Mouse (Mus musculus) yolk sac, embryonic 10.5 days (tissue): ENCODE data around the gene Atxn10.
A peak's percentile ranks its signal among the peaks of the same experiment; 100 is the strongest.

Experiments
- DNase-seq: peaks from one replicate; pipeline ENCODE4 v3.0.0-alpha.2; 2017; ENCODE audit warnings: low spot score

The Atxn10 gene

DNA sequence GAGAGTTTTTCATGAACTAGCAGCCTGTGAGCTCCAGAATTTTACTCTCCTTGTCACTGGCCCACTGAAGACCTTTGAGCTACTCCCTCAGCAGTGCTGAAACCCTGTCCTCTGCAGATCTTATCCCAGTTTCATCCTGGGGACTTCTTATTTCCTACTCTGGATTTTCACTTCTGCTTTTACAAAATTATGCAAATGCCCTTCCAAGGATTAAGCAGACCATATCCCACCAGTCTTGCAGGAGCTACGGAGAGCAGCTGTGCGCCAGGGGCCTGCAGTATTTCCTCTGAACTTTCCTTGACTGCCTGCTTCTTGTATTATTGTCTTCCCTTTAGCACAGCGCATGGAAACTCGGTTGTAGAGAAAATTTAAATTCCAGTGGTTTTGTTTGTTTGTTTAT, 68.7 kb downstream of the Atxn10 start:
- no peak for DNase-seq

DNA sequence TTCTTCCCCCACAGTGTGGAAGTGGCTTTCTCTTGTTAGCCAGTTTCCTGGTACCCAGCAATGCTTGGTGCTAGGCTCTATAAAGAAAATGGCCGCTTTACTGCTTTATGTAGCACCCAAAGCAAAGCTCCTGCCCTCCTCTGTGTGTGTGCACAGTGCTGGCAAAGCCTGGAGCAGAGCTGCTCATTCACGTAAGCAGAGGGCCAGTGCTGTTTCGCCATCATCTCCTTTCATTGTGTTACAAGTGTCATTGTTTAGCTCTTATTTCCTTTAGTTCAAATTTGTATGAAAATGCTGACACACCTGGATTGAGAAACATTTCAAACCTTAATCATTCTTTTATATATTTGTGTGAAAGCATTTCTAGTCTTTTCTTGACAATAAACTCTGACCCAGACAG, 69.5 kb downstream of the Atxn10 start:
- DNase-seq = no peak

DNA sequence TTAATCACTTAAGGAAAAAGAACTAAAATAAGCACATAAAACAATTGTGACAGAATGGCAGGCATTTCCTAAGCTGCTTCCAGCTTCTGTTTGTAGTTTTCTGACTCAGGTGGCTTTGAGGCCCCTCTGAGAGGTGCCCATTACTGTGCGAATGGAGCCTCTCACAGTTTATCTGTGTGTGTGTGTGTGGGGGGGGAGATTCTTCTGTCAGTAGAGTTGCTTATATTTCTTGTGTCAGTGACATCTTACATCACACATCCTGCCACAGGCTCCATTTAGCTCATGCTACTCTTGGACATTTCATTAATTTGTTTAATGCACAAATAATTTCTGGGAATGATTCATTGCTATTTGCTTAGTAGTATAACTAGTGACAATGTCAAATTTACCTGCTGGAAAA, 70.8 kb downstream of the Atxn10 start:
- DNase-seq = no peak

- DNase-seq = no peak
Measured at GRCm38 (mm10) chr15:85407342-85407741, 71.3 kb downstream of the Atxn10 start.

DNA sequence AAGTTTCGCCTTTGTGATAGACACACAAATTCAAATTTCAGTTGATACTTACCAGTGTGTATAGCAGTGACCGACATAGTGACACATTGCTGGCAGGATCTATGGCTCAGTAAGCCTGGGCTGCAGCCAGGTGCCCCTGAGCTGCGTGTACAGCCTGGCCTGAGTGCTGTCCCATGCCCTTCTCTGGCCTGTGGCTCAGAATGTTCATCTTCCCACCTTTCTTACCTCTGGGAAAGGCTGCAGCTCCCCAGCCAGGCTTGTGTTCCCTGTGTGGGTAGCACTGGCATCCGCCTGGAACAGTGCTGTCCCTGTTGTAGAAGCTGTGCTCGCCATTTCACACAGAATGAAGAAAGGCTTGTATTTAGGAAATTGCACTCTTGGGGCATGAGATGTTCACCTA, 72.7 kb downstream of the Atxn10 start:
- DNase-seq = no peak

DNA sequence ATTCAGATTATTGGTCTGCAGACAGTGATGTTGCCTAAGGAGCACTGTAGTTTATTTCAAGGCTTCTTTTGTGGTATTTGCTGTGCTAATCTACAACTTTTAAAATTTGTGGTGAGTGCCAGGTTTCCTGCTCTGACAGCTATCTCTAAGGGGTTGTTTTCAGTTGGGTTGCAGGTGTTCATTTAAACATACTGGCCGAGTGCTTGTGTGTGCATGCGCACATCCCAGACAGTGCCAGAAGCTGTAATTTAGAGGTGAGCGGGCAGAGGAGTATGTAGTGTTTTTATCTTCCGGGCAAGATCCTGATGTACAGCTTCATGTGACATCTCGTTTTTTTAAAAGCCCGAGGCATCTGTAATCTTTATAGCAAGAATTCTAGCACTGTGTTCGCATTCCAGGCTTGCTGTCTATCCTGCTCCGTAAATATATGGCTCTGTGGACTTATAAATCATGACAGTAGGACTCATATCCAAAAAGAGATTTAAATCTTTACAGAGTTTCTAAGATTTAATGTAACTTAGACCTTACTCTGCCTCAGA, 73.3 kb downstream of the Atxn10 start:
- no peak for DNase-seq

DNA sequence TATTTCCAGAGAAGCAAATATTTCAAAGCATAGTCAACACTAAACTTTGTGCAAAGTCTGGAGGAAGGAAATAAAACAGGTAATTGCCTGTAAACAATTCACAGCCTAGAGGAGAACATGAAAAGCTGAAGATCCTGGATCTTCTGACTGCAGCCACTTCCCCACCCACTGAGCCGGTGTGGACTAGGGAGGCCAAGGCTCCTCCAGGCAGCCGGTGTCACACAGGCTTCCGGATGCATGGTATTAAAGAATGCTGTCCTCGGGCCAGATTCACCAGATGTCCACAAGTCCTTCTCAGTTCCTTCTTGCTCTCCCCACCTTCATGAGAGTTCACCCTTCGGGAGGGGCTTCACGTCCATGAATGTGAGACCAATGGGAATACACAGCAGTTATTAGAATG, 73.8 kb downstream of the Atxn10 start:
- DNase-seq = no peak

DNA sequence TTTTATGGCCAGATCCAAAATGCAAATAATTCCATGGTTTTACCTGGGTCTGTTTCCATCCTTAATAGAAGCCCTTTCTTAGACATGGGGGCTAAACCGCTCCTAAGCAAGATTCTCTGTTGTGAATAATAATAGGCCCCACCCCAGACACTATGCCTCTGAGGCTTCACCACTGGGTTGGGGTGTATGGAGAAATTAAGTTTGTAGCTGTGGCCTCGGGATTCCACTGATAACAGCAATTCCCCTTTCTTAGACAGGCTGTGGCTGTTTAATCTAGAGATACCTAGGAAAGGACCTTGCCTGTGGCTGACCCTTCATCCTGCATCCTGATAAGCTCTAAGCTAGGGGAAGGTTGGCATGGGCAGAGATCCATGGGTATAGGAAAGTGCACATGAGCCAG, 78.6 kb downstream of the Atxn10 start:
- DNase-seq = no peak

GRCm38 (mm10) chr15:85420686-85421085, 84.6 kb downstream of the Atxn10 start:
- DNase-seq = no peak

- DNase-seq = no peak
Measured at GRCm38 (mm10) chr15:85424197-85424596, 88.2 kb downstream of the Atxn10 start.

- DNase-seq = no peak
Measured at GRCm38 (mm10) chr15:85428140-85428539, 92.1 kb downstream of the Atxn10 start.

DNA sequence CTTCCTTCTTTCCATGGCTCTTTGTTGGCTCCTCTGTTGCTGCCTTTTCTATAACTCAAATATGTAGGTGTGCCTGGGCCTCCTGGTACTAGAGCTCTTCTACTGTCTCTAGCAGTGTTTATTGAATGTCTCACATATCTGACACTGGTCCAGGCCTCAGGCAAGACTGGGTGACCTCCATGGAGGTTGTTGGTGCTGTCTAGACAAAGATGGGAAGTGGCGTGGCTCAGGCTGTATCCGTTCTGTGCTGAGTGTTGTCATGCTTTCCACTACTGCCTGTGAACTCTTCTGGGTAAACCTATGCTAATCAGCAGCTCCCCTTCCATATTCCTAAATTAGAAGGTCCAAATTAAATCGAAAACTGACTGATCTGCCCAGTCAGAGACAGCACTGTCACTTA, 106.5 kb downstream of the Atxn10 start:
- no peak for DNase-seq

GRCm38 (mm10) chr15:85446652-85447051, 110.6 kb downstream of the Atxn10 start:
- DNase-seq = no peak

GRCm38 (mm10) chr15:85456891-85457290, 120.8 kb downstream of the Atxn10 start:
- no peak for DNase-seq

- no peak for DNase-seq
Measured at GRCm38 (mm10) chr15:85457838-85458237, 121.8 kb downstream of the Atxn10 start.

DNA sequence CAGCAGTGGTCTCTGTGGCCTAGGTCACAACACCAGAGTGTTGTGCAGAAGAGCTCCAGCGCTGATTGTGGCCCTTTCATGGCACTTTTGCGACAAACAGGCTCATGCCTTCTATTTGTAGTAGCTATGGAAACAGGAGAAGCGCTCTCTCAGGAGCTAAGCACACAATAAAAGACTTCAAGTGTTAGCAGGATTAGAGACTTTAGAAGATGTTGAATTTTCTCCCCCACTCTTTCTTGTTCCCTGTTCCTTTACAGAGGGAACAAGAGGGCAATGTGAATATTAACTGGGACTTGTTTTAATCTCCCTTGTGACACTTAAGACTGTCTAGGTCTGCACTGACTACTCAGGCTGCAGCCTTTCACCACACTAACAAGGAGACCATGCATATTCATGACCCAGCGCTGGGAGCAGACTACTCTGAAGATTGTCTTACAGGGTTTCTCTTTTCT, 122.6 kb downstream of the Atxn10 start:
- no peak for DNase-seq

- DNase-seq = no peak
Measured at GRCm38 (mm10) chr15:85461541-85461940, 125.5 kb downstream of the Atxn10 start.

GRCm38 (mm10) chr15:85462138-85462537, 126.1 kb downstream of the Atxn10 start:
- DNase-seq = no peak

DNA sequence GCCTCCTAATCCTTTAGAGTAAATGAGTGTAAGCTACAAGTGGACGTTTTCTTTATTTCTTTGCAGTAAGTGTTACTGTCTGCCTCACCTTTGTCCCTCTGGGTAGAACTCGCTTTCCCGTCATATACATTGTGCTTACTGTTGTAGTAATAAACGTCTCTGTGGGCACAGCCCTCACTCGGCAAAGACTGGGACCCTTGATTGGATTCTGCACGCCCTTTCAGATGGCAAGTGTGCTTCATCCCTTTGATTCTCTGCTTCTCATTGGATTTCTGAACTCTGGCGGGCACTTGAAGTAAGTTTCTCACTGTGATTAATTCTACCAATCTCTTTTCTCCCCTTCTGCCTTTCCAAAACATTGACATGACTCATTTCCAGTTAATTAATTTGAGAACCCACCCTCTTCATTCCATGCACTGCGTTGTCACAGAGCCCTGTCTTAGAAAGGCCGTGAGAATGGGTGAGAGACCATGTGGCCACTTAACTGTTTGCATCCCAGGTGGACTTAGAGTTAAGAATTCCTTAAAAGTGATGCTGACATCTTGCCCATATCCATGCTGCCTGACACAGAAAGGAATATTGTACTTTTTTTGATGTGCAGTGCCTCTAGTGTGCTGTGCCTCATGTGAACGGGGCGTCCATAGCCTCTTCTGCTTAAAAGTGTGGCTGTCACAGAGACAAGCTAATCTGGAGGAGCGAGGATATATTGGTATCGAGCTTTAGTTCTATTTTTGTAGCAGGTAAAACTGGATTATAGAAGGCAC, 127.2 kb downstream of the Atxn10 start:
- DNase-seq = no peak

- DNase-seq = no peak
Measured at GRCm38 (mm10) chr15:85464190-85464589, 128.1 kb downstream of the Atxn10 start.

- DNase-seq = peak; percentile 25
Measured at GRCm38 (mm10) chr15:85464823-85465565, 128.9 kb downstream of the Atxn10 start.

DNA sequence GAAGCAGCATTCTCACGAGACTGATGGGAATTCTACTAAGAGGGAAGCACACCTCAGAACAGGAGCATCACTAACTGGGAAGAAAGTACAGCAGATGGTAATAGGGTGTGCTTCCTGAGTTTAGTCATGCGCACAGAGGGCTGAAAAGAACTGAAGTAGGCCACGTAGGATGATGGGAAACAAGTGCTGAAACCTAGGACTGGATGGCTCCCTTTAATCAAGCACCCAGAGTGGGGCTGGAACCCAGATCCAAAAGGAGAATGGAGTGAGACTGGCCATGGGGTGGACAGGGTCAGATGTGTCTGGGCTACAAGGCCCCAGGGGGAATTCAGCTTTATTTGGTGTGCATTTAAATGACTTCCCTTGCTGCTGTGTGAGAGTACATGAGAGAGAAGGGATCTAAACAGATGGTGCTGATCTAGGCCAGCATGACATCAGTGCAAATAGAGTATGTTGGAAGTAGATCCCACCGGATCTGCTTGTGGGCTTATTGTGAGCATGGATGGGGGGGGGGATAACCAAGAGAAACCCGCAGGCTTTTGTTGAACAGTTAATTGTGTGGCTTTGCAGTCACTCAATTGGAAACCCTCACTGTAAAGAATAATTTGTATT, 130.5 kb downstream of the Atxn10 start:
- DNase-seq = no peak

- peak; percentile 60 for DNase-seq
Measured at GRCm38 (mm10) chr15:85469401-85469800, 133.4 kb downstream of the Atxn10 start.
